Mouse (Mus musculus): ENCODE results near the gene Ksr1. TPM values are rescaled to one million over a fixed set of nuclear protein-coding genes. Genes with fewer than 3 reads are reported as not detected.

Gene Ksr1
- polyA plus RNA-seq, 2 experiments, result 1.7 to 4.0 TPM

DNA sequence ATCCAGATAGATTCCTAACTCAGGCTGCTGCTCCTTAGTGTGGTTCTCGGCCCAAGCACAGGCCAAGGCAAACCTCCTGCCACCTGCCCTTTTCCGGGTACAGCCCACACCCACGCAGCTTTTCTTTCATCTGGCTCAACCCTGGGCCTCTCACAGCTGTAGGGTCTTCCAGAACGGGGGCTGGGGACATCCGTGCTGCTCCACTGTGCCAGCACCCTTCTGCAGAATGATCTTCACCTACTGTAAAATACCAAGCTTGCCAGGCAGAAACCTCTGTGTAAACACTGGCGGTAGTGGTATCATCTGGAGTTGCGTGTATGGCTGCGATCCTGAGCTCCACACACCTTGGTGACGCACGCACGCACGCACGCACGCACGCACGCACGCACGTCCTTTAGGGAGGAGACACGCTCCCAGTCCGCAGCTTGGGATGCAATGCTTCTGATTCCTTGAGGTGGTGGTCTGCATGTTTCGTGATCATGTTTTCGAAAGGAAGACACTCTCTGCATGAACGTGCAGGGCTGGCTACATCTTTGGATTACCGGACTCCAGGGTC is 130.5 kb downstream of the Ksr1 start:
- H3K27me3 ChIP-seq (ENCODE audit: control insufficient read depth, insufficient read depth, low read length), result no peaks in the 10 kb centered on the region
- no peak overlapping the region for H3K4me3 ChIP-seq (ENCODE audit: insufficient read depth in 1 of 2, low read depth in 2 of 2, low read length in 2 of 2)
- H3K9ac ChIP-seq (replicated peaks), result no peak overlapping the region
- no peak overlapping the region for H3K4me2 ChIP-seq (ENCODE audit: low read depth)
- H3K4me1 ChIP-seq (replicated peaks; ENCODE audit: control insufficient read depth in 2 of 2, insufficient read depth in 2 of 2, low read length in 1 of 2), result no peaks in the 10 kb centered on the region
- 82% methylated on average over 24 of the region's 24 CpGs for WGBS (ENCODE audit: insufficient replicate concordance)
- TF ChIP-seq CTCF (IDR thresholded peaks at IDR 0.05; ENCODE audit: low read depth) (no peak), EP300 (IDR thresholded peaks at IDR 0.05; ENCODE audit: low read depth) (no peak)
- no peaks in the 10 kb centered on the region; the same call in 1 of the 2 replicates for H3K36me3 ChIP-seq (replicated peaks; ENCODE audit: control insufficient read depth, insufficient read depth, low read depth)
- DNase-seq (ENCODE audit: low read depth in 3 of 3, low spot score in 3 of 3), result no peak
- no peak for ATAC-seq (ENCODE audit: insufficient read depth)
- no peaks in the 10 kb centered on the region for H3K9me3 ChIP-seq (ENCODE audit: control insufficient read depth, low read length)
- H3K27ac ChIP-seq, result no peak overlapping the region

GRCm38 (mm10) chr11:79014602-79015325 is 131.4 kb downstream of the Ksr1 start:
- Histone ChIP-seq H3K9me3 (ENCODE audit: control insufficient read depth, low read length) (no peaks in the 10 kb centered on the region), H3K4me2 (ENCODE audit: low read depth) (no peak overlapping the region), H3K36me3 (replicated peaks; ENCODE audit: control insufficient read depth, insufficient read depth, low read depth) (no peaks in the 10 kb centered on the region; the same call in 1 of the 2 replicates), H3K9ac (replicated peaks) (no peak overlapping the region), H3K27ac (no peak overlapping the region), H3K27me3 (ENCODE audit: control insufficient read depth, insufficient read depth, low read length) (no peaks in the 10 kb centered on the region), H3K4me1 (replicated peaks; ENCODE audit: control insufficient read depth in 2 of 2, insufficient read depth in 2 of 2, low read length in 1 of 2) (no peaks in the 10 kb centered on the region), H3K4me3 (ENCODE audit: insufficient read depth in 1 of 2, low read depth in 2 of 2, low read length in 2 of 2) (no peak overlapping the region)
- DNase-seq (ENCODE audit: low read depth in 3 of 3, low spot score in 3 of 3), result no peak
- TF ChIP-seq EP300 (IDR thresholded peaks at IDR 0.05; ENCODE audit: low read depth) (no peak), CTCF (IDR thresholded peaks at IDR 0.05; ENCODE audit: low read depth) (no peak)
- WGBS (ENCODE audit: insufficient replicate concordance), result 71% methylated on average over 15 of the region's 15 CpGs
- no peak for ATAC-seq (ENCODE audit: insufficient read depth)

DNA sequence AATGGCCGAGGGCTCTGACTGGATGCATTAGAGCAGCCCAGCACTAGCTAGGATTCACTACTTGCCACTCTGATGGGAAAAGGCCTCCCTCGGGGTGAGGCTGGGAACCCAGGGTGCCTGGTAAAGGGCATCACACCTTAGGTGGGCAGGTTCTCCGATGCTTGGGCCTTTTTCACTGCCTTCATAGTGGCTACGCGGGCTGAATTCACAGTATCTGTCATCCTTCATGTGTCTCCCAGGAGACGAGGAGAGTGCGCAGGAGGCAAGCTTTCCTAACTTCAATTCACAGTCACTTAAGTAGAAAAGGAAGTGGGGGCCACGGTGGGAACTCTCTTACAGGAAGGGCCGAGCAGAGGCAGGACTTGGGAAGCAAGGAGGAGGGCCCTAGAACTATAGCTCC is 132.4 kb downstream of the Ksr1 start:
- no peaks in the 10 kb centered on the region for H3K9me3 ChIP-seq (ENCODE audit: control insufficient read depth, low read length)
- no peak for TF ChIP-seq CTCF (IDR thresholded peaks at IDR 0.05; ENCODE audit: low read depth)
- no peak for TF ChIP-seq EP300 (IDR thresholded peaks at IDR 0.05; ENCODE audit: low read depth)
- no peaks in the 10 kb centered on the region for H3K36me3 ChIP-seq (replicated peaks; ENCODE audit: control insufficient read depth, insufficient read depth, low read depth)
- DNase-seq (ENCODE audit: low read depth in 3 of 3, low spot score in 3 of 3) (no peak), ATAC-seq (ENCODE audit: insufficient read depth) (no peak)
- H3K4me3 ChIP-seq (ENCODE audit: insufficient read depth in 1 of 2, low read depth in 2 of 2, low read length in 2 of 2), result no peak overlapping the region
- no peaks in the 10 kb centered on the region; a peak in 1 of 4 replicates for H3K4me1 ChIP-seq (replicated peaks; ENCODE audit: control insufficient read depth in 2 of 2, insufficient read depth in 2 of 2, low read length in 1 of 2)
- no peak overlapping the region for H3K9ac ChIP-seq (replicated peaks)
- H3K27me3 ChIP-seq (ENCODE audit: control insufficient read depth, insufficient read depth, low read length), result no peaks in the 10 kb centered on the region
- WGBS (ENCODE audit: insufficient replicate concordance), result 47% methylated on average over 9 of the region's 9 CpGs
- H3K27ac ChIP-seq, result no peak overlapping the region
- H3K4me2 ChIP-seq (ENCODE audit: low read depth), result no peak overlapping the region

DNA sequence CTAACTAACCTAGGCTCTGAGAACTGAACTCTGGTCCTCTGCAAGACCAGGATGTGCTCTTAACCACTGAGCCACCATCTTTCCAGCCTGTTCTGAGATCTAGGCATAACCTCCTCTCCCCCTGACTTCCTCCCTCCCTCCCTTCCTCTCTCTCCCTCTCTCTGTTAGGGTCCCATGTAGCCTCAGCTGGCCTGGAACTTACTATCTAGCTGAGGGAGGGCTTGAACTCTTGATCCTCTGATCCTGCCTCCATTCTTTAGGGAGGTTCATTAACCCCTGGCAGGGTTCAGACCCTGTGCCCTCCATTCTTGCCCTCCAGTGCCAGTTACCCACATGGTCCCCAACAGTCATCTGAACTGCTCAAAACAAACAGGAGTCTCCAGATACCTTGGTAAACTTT is 133.2 kb downstream of the Ksr1 start:
- H3K4me2 ChIP-seq (ENCODE audit: low read depth), result no peak overlapping the region
- no peak overlapping the region for H3K9ac ChIP-seq (replicated peaks)
- no peak for TF ChIP-seq CTCF (IDR thresholded peaks at IDR 0.05; ENCODE audit: low read depth)
- no peak for TF ChIP-seq EP300 (IDR thresholded peaks at IDR 0.05; ENCODE audit: low read depth)
- H3K9me3 ChIP-seq (ENCODE audit: control insufficient read depth, low read length), result no peaks in the 10 kb centered on the region
- H3K4me1 ChIP-seq (replicated peaks; ENCODE audit: control insufficient read depth in 2 of 2, insufficient read depth in 2 of 2, low read length in 1 of 2), result peaks cover 0 to 7% of the 10 kb centered on the region in 2 experiments; a peak in 3 of 4 replicates
- H3K4me3 ChIP-seq (ENCODE audit: insufficient read depth in 1 of 2, low read depth in 2 of 2, low read length in 2 of 2), result no peak overlapping the region
- DNase-seq (ENCODE audit: low read depth in 3 of 3, low spot score in 3 of 3), result no peak
- ATAC-seq (ENCODE audit: insufficient read depth), result no peak
- H3K27ac ChIP-seq, result no peak overlapping the region
- no peaks in the 10 kb centered on the region for H3K36me3 ChIP-seq (replicated peaks; ENCODE audit: control insufficient read depth, insufficient read depth, low read depth)
- H3K27me3 ChIP-seq (ENCODE audit: control insufficient read depth, insufficient read depth, low read length), result no peaks in the 10 kb centered on the region

DNA sequence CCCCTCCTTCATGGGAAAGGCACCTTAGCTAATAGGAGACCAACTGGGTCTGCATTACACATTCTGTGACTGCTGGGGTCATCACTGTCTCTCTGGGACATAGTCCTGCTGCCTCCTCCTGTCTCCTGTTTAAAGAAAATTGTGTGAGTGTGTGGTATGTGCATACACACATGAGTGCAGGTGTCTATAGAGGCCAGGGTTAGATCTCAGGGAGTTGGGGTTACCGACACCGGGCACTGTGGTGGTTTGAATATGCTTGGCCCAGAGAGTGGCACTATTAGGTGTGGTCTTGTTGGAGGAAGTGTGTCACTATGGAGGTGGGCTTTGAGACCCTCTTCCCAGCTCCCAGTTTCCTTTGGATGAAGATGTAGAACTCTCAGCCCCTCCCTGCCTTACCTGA is 133.7 kb downstream of the Ksr1 start:
- Histone ChIP-seq H3K4me2 (ENCODE audit: low read depth) (no peak overlapping the region), H3K9ac (replicated peaks) (no peak overlapping the region), H3K4me1 (replicated peaks; ENCODE audit: control insufficient read depth in 2 of 2, insufficient read depth in 2 of 2, low read length in 1 of 2) (peaks cover 0 to 11% of the 10 kb centered on the region in 2 experiments; a peak in 3 of 4 replicates), H3K9me3 (ENCODE audit: control insufficient read depth, low read length) (no peaks in the 10 kb centered on the region), H3K27me3 (ENCODE audit: control insufficient read depth, insufficient read depth, low read length) (no peaks in the 10 kb centered on the region), H3K4me3 (ENCODE audit: insufficient read depth in 1 of 2, low read depth in 2 of 2, low read length in 2 of 2) (no peak overlapping the region), H3K27ac (no peak overlapping the region), H3K36me3 (replicated peaks; ENCODE audit: control insufficient read depth, insufficient read depth, low read depth) (no peaks in the 10 kb centered on the region)
- no peak for TF ChIP-seq EP300 (IDR thresholded peaks at IDR 0.05; ENCODE audit: low read depth)
- no peak for TF ChIP-seq CTCF (IDR thresholded peaks at IDR 0.05; ENCODE audit: low read depth)
- no peak for DNase-seq (ENCODE audit: low read depth in 3 of 3, low spot score in 3 of 3)
- 89% methylated on average over 2 of the region's 2 CpGs for WGBS (ENCODE audit: insufficient replicate concordance)
- no peak for ATAC-seq (ENCODE audit: insufficient read depth)

Measured in liver, embryonic 14.5 days (tissue).